Mouse (Mus musculus) brain, embryonic 14.5 days (tissue): ENCODE results near the gene Itga3.

Experiments used
- CTCF ChIP-seq: fragments of 200-500 bp; IDR thresholded peaks from 2 replicates; pipeline ENCODE4 v1.5.1; 2012; ENCODE audit warnings: inconsistent platforms, mild to moderate bottlenecking, moderate library complexity, borderline replicate concordance; ENCODE audit not compliant: insufficient read depth, insufficient read length; ENCODE audit errors: extremely low read depth
- POLR2A ChIP-seq: fragments of 200-500 bp; IDR thresholded peaks from 2 replicates; pipeline ENCODE4 v1.6.1; 2012; ENCODE audit warnings: mild to moderate bottlenecking, inconsistent platforms, borderline replicate concordance; ENCODE audit not compliant: poor library complexity, insufficient read depth, insufficient read length, severe bottlenecking; ENCODE audit errors: extremely low read depth

GRCm38 (mm10) chr11:95004937-95005198 is 71.7 kb downstream of the Itga3 start:
- no peak for TF ChIP-seq POLR2A
- TF ChIP-seq CTCF, result no peak
